Mouse (Mus musculus) ES-Bruce4 (cell line): ENCODE results near the gene Usp13. TPM values are rescaled to one million over a fixed set of nuclear protein-coding genes. Genes with fewer than 3 reads are reported as not detected.

Experiments
- H3K27ac ChIP-seq: 2 replicates; pipeline ENCODE4 v1.5.1; 2012; ENCODE audit warnings: low read length, inconsistent platforms; ENCODE audit not compliant: insufficient read depth
- H3K27me3 ChIP-seq: 2 replicates; pipeline ENCODE4 v1.6.1; 2012; ENCODE audit warnings: mild to moderate bottlenecking, low read length, inconsistent platforms; ENCODE audit not compliant: control insufficient read depth, poor library complexity, insufficient read depth, severe bottlenecking
- H3K36me3 ChIP-seq: 2 replicates; pipeline ENCODE4 v1.6.1; 2012; ENCODE audit warnings: inconsistent platforms, mild to moderate bottlenecking, low read length, moderate library complexity; ENCODE audit not compliant: control insufficient read depth, poor library complexity, insufficient read depth, severe bottlenecking
- H3K4me1 ChIP-seq: one replicate; pipeline ENCODE4 v1.8.1; 2011; ENCODE audit warnings: low read length; ENCODE audit not compliant: control insufficient read depth, insufficient read depth
- H3K4me3 ChIP-seq: 2 replicates; pipeline ENCODE4 v1.5.1; 2011; ENCODE audit warnings: low read depth, mild to moderate bottlenecking, low read length
- H3K9ac ChIP-seq: 2 replicates; pipeline ENCODE4 v1.6.1; 2012; ENCODE audit warnings: low read depth, mild to moderate bottlenecking, inconsistent platforms; ENCODE audit not compliant: poor library complexity, severe bottlenecking
- H3K9me3 ChIP-seq: replicated peaks from 2 replicates; pipeline ENCODE4 v1.6.1; 2012; ENCODE audit warnings: mild to moderate bottlenecking, low read length, inconsistent platforms; ENCODE audit not compliant: control insufficient read depth, poor library complexity, insufficient read depth, severe bottlenecking
- CTCF ChIP-seq: IDR thresholded peaks from one replicate; pipeline ENCODE4 v1.8.1; 2011; ENCODE audit warnings: low read depth, low read length
- EP300 ChIP-seq: IDR thresholded peaks from 2 replicates; pipeline ENCODE4 v1.6.1; 2011; ENCODE audit warnings: low read depth, low read length; ENCODE audit not compliant: insufficient read depth
- POLR2A ChIP-seq: IDR thresholded peaks from one replicate; pipeline ENCODE4 v1.8.1; 2011; ENCODE audit warnings: low read length; ENCODE audit not compliant: insufficient read depth
- polyA plus RNA-seq: library from polyadenylated mRNA; stranded (reverse); fragments of >200 nt; gene quantifications from 2 replicates; pipeline ENCODE4 v1.2.4, GENCODE M21; 2011; ENCODE audit warnings: low read depth; ENCODE audit not compliant: missing spikeins, insufficient read depth, insufficient read length

Gene Usp13
- polyA plus RNA-seq, 1 experiment: 4.0 TPM

- Histone ChIP-seq H3K27me3 (no peaks in the 10 kb centered on the region), H3K4me3 (no peak overlapping the region), H3K9me3 (no peaks in the 10 kb centered on the region), H3K36me3 (no peaks in the 10 kb centered on the region), H3K4me1 (no peaks in the 10 kb centered on the region), H3K27ac (no peak overlapping the region), H3K9ac (no peak overlapping the region)
- TF ChIP-seq POLR2A: no peak
- TF ChIP-seq EP300: no peak
- no peak for TF ChIP-seq CTCF
These were observed 91.1 kb downstream of the Usp13 start for GRCm38 (mm10) chr3:32908400-32908799.

GRCm38 (mm10) chr3:32910071-32910551 lies 92.8 kb downstream of the Usp13 start:
- TF ChIP-seq CTCF (no peak), POLR2A (no peak), EP300 (no peak)
- H3K4me3 ChIP-seq: no peak overlapping the region
- H3K27ac ChIP-seq: no peak overlapping the region
- no peaks in the 10 kb centered on the region for H3K27me3 ChIP-seq
- no peak overlapping the region for H3K9ac ChIP-seq
- H3K4me1 ChIP-seq: no peaks in the 10 kb centered on the region
- H3K9me3 ChIP-seq: no peaks in the 10 kb centered on the region
- no peaks in the 10 kb centered on the region for H3K36me3 ChIP-seq

GRCm38 (mm10) chr3:32924168-32924567 lies 106.8 kb downstream of the Usp13 start:
- no peaks in the 10 kb centered on the region for H3K4me1 ChIP-seq
- H3K4me3 ChIP-seq: no peak overlapping the region
- TF ChIP-seq EP300 (no peak), POLR2A (no peak), CTCF (no peak)
- H3K36me3 ChIP-seq: peaks cover 2% of the 10 kb centered on the region; the same call in 1 of the 2 replicates
- no peaks in the 10 kb centered on the region; the same call in 1 of the 2 replicates for H3K27me3 ChIP-seq
- H3K27ac ChIP-seq: no peak overlapping the region
- no peak overlapping the region for H3K9ac ChIP-seq
- peaks cover 11% of the 10 kb centered on the region for H3K9me3 ChIP-seq

GRCm38 (mm10) chr3:32939802-32940501 lies 122.6 kb downstream of the Usp13 start:
- no peak overlapping the region for H3K4me3 ChIP-seq
- H3K9ac ChIP-seq: no peak overlapping the region
- TF ChIP-seq EP300: no peak
- no peak for TF ChIP-seq POLR2A
- no peak for TF ChIP-seq CTCF
- H3K4me1 ChIP-seq: no peaks in the 10 kb centered on the region
- H3K27me3 ChIP-seq: no peaks in the 10 kb centered on the region; the same call in 1 of the 2 replicates
- H3K27ac ChIP-seq: no peak overlapping the region
- no peaks in the 10 kb centered on the region for H3K9me3 ChIP-seq
- H3K36me3 ChIP-seq: no peaks in the 10 kb centered on the region

GRCm38 (mm10) chr3:32947486-32947885 lies 130.1 kb downstream of the Usp13 start:
- H3K9me3 ChIP-seq: no peaks in the 10 kb centered on the region; the same call in 1 of the 2 replicates
- H3K36me3 ChIP-seq: no peaks in the 10 kb centered on the region
- TF ChIP-seq POLR2A: no peak
- no peak for TF ChIP-seq CTCF
- TF ChIP-seq EP300: no peak
- H3K27me3 ChIP-seq: no peaks in the 10 kb centered on the region; the same call in 1 of the 2 replicates
- H3K27ac ChIP-seq: no peak overlapping the region
- H3K4me1 ChIP-seq: peaks cover 1% of the 10 kb centered on the region
- H3K4me3 ChIP-seq: no peak overlapping the region
- no peak overlapping the region for H3K9ac ChIP-seq

- Histone ChIP-seq H3K9ac (no peak overlapping the region), H3K4me1 (peaks cover 1% of the 10 kb centered on the region), H3K27ac (peak overlapping the region; percentile 39; the same call in 1 of the 2 replicates), H3K9me3 (no peaks in the 10 kb centered on the region; the same call in 1 of the 2 replicates), H3K4me3 (no peak overlapping the region), H3K27me3 (no peaks in the 10 kb centered on the region), H3K36me3 (no peaks in the 10 kb centered on the region)
- TF ChIP-seq CTCF (no peak), POLR2A (no peak), EP300 (peak; percentile 96)
These were observed 134.0 kb downstream of the Usp13 start for GRCm38 (mm10) chr3:32951382-32951781.
